Mouse (Mus musculus) MN1 (cell line): Measurements from ENCODE around the gene Rhcg.
A peak's percentile ranks its signal among the peaks of the same experiment; 100 is the strongest.

Experiments
- DNase-seq: peaks from one replicate; pipeline ENCODE4 v3.0.0-alpha.2; 2016; ENCODE audit warnings: low spot score

Gene Rhcg

GRCm38 (mm10) chr7:79600122-79600521 lies 17.3 kb downstream of the Rhcg start:
- DNase-seq, result no peak

GRCm38 (mm10) chr7:79594854-79595253 lies 22.6 kb downstream of the Rhcg start:
- peak; percentile 74 for DNase-seq

GRCm38 (mm10) chr7:79591812-79592731 lies 25.4 kb downstream of the Rhcg start:
- peak; percentile 35 for DNase-seq

GRCm38 (mm10) chr7:79590560-79591110 lies 26.8 kb downstream of the Rhcg start:
- DNase-seq, result peak; percentile 15

- DNase-seq, result no peak
These were observed 27.5 kb downstream of the Rhcg start for GRCm38 (mm10) chr7:79589763-79590559.

- no peak for DNase-seq
These were observed 29.2 kb downstream of the Rhcg start for GRCm38 (mm10) chr7:79588284-79588683.

GRCm38 (mm10) chr7:79578851-79579241 lies 38.6 kb downstream of the Rhcg start:
- DNase-seq, result peak; percentile 12

GRCm38 (mm10) chr7:79577931-79578850 lies 39.3 kb downstream of the Rhcg start:
- DNase-seq, result no peak

- DNase-seq, result no peak
These were observed 40.2 kb downstream of the Rhcg start for GRCm38 (mm10) chr7:79577096-79577874.

GRCm38 (mm10) chr7:79576659-79577058 lies 40.8 kb downstream of the Rhcg start:
- DNase-seq, result peak; percentile 28

- DNase-seq, result no peak
These were observed 45.2 kb downstream of the Rhcg start for GRCm38 (mm10) chr7:79572191-79572818.

GRCm38 (mm10) chr7:79568937-79569535 lies 48.4 kb downstream of the Rhcg start:
- DNase-seq, result no peak

GRCm38 (mm10) chr7:79568212-79568611 lies 49.2 kb downstream of the Rhcg start:
- DNase-seq, result no peak

- DNase-seq, result no peak
These were observed 53.8 kb downstream of the Rhcg start for GRCm38 (mm10) chr7:79563675-79564074.

GRCm38 (mm10) chr7:79562385-79562784 lies 55.1 kb downstream of the Rhcg start:
- no peak for DNase-seq

- DNase-seq, result no peak
These were observed 58.8 kb downstream of the Rhcg start for GRCm38 (mm10) chr7:79558698-79559097.

- DNase-seq, result peak; percentile 17
These were observed 59.7 kb downstream of the Rhcg start for GRCm38 (mm10) chr7:79557728-79558221.

GRCm38 (mm10) chr7:79555368-79556034 lies 62.0 kb downstream of the Rhcg start:
- no peak for DNase-seq

GRCm38 (mm10) chr7:79552702-79553101 lies 64.8 kb downstream of the Rhcg start:
- no peak for DNase-seq
